Mouse (Mus musculus) CH12.LX (cell line): ENCODE results near the gene Stard8.
A peak's percentile ranks its signal among the peaks of the same experiment; 100 is the strongest.

ENCODE experiments used
- BHLHE40 ChIP-seq: IDR thresholded peaks from 2 replicates; pipeline ENCODE4 v1.6.1; 2011; ENCODE audit warnings: mild to moderate bottlenecking, low read depth, low read length, improper control_type of control experiment
- CTCF ChIP-seq, 2 experiments: IDR thresholded peaks in 1 of 2; conservative IDR thresholded peaks in 1 of 2; 2 replicates each; pipeline ENCODE4 v1.5.1; 2011 to 2012; ENCODE audit warnings: low read depth in 2 of 2, low read length in 2 of 2, improper control_type of control experiment in 1 of 2, inconsistent platforms in 1 of 2, mild to moderate bottlenecking in 1 of 2, moderate library complexity in 1 of 2
- EP300 ChIP-seq: IDR thresholded peaks from 2 replicates; pipeline ENCODE4 v1.6.1; 2011; ENCODE audit warnings: low read length, improper control_type of control experiment
- KAT2A ChIP-seq: IDR thresholded peaks from 2 replicates; pipeline ENCODE4 v1.6.1; 2012; ENCODE audit warnings: low read length, improper control_type of control experiment, inconsistent platforms; ENCODE audit not compliant: insufficient replicate concordance
- MAZ ChIP-seq: IDR thresholded peaks from 2 replicates; pipeline ENCODE4 v1.6.1; 2012; ENCODE audit warnings: low read depth, mild to moderate bottlenecking, inconsistent platforms, low read length, improper control_type of control experiment, moderate library complexity
- USF1 ChIP-seq: IDR thresholded peaks from 2 replicates; pipeline ENCODE4 v1.6.1; 2014; ENCODE audit warnings: low read depth, mild to moderate bottlenecking, inconsistent platforms, low read length, improper control_type of control experiment

DNA sequence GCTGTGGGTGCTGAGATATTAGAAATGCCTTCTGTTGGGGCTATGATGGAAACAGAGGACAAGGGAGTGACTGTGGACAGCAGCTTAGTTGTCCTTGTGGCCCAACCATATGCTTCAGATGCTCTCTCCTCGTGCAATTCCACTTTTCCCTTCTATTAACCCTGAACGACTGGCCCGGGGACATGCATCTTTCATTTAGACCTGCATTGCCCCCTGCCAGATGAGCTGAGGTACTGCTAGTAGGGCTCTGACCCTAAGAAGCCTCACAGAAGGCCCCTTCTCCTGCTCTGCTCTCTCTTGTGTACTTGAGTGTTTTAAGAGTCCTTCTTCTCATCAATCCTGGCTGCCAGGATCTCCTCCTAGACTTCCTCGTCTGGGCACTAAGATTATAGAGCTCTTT is 56.1 kb downstream of the Stard8 start:
- TF ChIP-seq CTCF (conservative IDR thresholded peaks at IDR 0.05 in 1 of 2, IDR thresholded peaks at IDR 0.05 in 1 of 2; ENCODE audit: low read depth in 2 of 2, low read length in 2 of 2) (peak in 1 of 2 experiments; percentile 39; a peak in 2 of 4 replicates), BHLHE40 (no peak), USF1 (no peak), MAZ (no peak), KAT2A (no peak), EP300 (no peak)
